Mouse (Mus musculus): ENCODE data around the gene Lrrc45. TPM values are rescaled to one million over a fixed set of nuclear protein-coding genes. Genes with fewer than 3 reads are reported as not detected.
"Not testable (repeated sequence)": the region's sequence is repeated elsewhere in the genome, so short reads cannot be mapped to it uniquely, and the experiment has no call there.

The Lrrc45 gene
- total and polyA plus RNA-seq, 3 experiments = 11.7 to 31.3 (median 20.3) TPM

DNA sequence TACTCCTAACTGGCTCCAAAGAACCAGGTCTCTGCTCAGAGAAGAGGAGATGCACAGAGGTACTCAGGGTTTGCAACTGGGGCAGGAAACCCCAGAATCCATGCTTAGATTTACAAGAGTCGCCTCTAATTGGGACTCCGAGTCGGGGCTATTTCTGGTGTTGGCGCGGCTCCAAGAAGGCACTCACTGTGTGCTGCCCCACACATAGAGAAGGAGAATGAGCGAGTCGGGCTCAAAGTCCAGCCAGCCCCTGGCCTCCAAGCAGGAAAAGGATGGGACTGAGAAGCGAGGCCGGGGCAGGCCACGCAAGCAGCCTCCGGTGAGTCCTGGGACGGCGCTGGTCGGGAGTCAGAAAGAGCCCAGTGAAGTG is 48.9 kb downstream of the Lrrc45 start, which contains the start of gene Hmga1b:
Hmga1b (plus strand) TSS at position 123 of the 370 bp plus-strand sequence.
- H3K4me1 ChIP-seq (ENCODE audit: control insufficient read depth in 1 of 2, insufficient read depth in 2 of 2); H3K27ac ChIP-seq (ENCODE audit: insufficient read depth, low read depth); dilution Hi-C loops (cut with MboI; ENCODE audit: extremely low pct_ligation_motif_present, extremely low pct_unique_long_range_greater_than_20kb, low sequenced_read_pairs); in situ Hi-C loops (cut with MboI; ENCODE audit: low pct_ligation_motif_present, low pct_unique_long_range_greater_than_20kb, low sequenced_read_pairs); DNase-seq (ENCODE audit: extremely low read depth); H3K4me2 ChIP-seq (ENCODE audit: insufficient read depth, low read depth, poor library complexity, severe bottlenecking); H3K9ac ChIP-seq (ENCODE audit: insufficient read depth, low read depth); H3K79me2 ChIP-seq (replicated peaks; ENCODE audit: control insufficient read depth, extremely low read depth, insufficient read depth, poor library complexity, severe bottlenecking); H3K4me3 ChIP-seq (replicated peaks in 1 of 3; ENCODE audit: low read depth in 2 of 3, low read length in 2 of 3, poor library complexity in 1 of 3); H3K36me3 ChIP-seq (replicated peaks in 1 of 2; ENCODE audit: control insufficient read depth in 1 of 2, insufficient read depth in 1 of 2, low read length in 1 of 2): not testable (repeated sequence)
- Histone ChIP-seq H3K9me3 (replicated peaks; ENCODE audit: low read length) (peaks cover 40% of the 10 kb centered on the region), H3K27me3 (replicated peaks) (peaks cover 20% of the 10 kb centered on the region)

DNA sequence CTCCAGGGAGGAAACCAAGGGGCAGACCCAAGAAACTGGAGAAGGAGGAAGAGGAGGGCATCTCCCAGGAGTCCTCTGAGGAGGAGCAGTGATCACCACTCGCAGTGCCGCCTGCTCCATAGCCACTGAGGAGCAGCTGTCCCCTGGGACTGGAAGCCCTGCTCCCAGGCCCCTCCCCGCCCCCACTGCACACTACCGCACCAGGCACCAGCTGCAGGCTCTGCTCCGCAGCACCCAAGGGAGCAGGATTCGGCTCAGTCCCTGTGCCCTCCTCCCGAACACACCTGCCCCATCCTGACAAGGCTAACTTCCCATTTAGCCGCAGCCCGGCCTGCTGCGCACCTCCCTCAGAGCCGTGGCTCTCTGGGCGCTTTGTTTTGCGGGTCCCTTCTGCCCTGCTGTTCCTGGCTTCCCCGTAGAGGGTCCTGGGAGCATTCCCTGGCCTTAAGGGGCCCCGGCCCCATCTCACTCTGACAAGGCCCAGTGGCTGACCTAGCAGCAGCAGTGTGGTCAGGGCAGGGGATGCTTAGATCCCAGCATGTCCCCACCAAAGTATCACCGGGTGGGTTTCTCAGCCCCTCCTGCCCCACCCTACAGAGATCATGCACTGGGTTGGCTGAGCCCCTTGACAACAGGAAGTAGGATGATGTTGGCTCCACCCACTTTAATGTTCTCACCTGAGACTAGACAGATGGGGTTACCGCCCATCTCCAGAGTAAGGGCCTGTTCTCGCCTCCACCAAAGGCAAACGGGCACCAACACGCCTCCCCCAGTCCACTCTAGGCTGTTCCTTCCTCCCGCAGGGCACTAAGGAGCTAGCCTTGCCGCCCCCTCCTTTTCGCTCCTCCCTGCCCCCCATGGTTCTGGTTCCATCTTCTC is 49.6 kb downstream of the Lrrc45 start:
- DNase-seq (ENCODE audit: extremely low read depth); H3K4me2 ChIP-seq (ENCODE audit: insufficient read depth, low read depth, poor library complexity, severe bottlenecking): not testable (repeated sequence)

DNA sequence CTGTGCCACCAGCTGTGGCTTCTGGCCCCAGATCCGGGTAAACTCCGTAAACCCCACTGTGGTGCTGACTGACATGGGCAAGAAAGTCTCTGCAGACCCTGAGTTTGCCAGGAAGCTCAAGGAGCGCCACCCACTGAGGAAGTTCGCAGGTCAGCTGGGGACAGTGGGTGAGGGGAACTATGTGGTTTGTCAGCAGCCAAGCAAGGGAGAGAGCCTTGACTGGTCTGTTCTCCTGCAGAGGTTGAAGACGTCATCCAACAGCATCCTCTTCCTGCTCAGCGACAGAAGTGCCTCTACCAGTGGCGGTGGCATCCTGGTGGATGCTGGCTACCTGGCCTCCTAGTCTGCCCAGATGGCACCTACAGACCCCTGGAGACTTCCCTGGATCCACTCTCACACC is 53.3 kb downstream of the Lrrc45 start:
- H3K27me3 ChIP-seq (replicated peaks) = peaks cover 25% of the 10 kb centered on the region
- dilution Hi-C loops (cut with MboI; ENCODE audit: extremely low pct_ligation_motif_present, extremely low pct_unique_long_range_greater_than_20kb, low sequenced_read_pairs); H3K9ac ChIP-seq (ENCODE audit: insufficient read depth, low read depth); H3K4me3 ChIP-seq (replicated peaks in 1 of 3; ENCODE audit: low read depth in 2 of 3, low read length in 2 of 3, poor library complexity in 1 of 3); H3K27ac ChIP-seq (ENCODE audit: insufficient read depth, low read depth); DNase-seq (ENCODE audit: extremely low read depth); H3K79me2 ChIP-seq (replicated peaks; ENCODE audit: control insufficient read depth, extremely low read depth, insufficient read depth, poor library complexity, severe bottlenecking); H3K4me2 ChIP-seq (ENCODE audit: insufficient read depth, low read depth, poor library complexity, severe bottlenecking); H3K9me3 ChIP-seq (replicated peaks; ENCODE audit: low read length); H3K4me1 ChIP-seq (ENCODE audit: control insufficient read depth in 1 of 2, insufficient read depth in 2 of 2); H3K36me3 ChIP-seq (replicated peaks in 1 of 2; ENCODE audit: control insufficient read depth in 1 of 2, insufficient read depth in 1 of 2, low read length in 1 of 2): not testable (repeated sequence)
- in situ Hi-C loops (cut with MboI; ENCODE audit: low pct_ligation_motif_present, low pct_unique_long_range_greater_than_20kb, low sequenced_read_pairs) = loop anchor here (5.0 kb wide), 1 partner anchor 40 kb away; the partner anchor contains the start of gene Dcxr

More for the DNA sequence above, 49.6 kb downstream of the Lrrc45 start:
- H3K9me3 ChIP-seq (replicated peaks; ENCODE audit: low read length) = peaks cover 33% of the 10 kb centered on the region
- H3K4me3 ChIP-seq (replicated peaks in 1 of 3; ENCODE audit: low read depth in 2 of 3, low read length in 2 of 3, poor library complexity in 1 of 3); H3K79me2 ChIP-seq (replicated peaks; ENCODE audit: control insufficient read depth, extremely low read depth, insufficient read depth, poor library complexity, severe bottlenecking); H3K4me1 ChIP-seq (ENCODE audit: control insufficient read depth in 1 of 2, insufficient read depth in 2 of 2); H3K36me3 ChIP-seq (replicated peaks in 1 of 2; ENCODE audit: control insufficient read depth in 1 of 2, insufficient read depth in 1 of 2, low read length in 1 of 2); dilution Hi-C loops (cut with MboI; ENCODE audit: extremely low pct_ligation_motif_present, extremely low pct_unique_long_range_greater_than_20kb, low sequenced_read_pairs); in situ Hi-C loops (cut with MboI; ENCODE audit: low pct_ligation_motif_present, low pct_unique_long_range_greater_than_20kb, low sequenced_read_pairs); H3K27ac ChIP-seq (ENCODE audit: insufficient read depth, low read depth); H3K9ac ChIP-seq (ENCODE audit: insufficient read depth, low read depth): not testable (repeated sequence)
- H3K27me3 ChIP-seq (replicated peaks) = peaks cover 25% of the 10 kb centered on the region

DNA sequence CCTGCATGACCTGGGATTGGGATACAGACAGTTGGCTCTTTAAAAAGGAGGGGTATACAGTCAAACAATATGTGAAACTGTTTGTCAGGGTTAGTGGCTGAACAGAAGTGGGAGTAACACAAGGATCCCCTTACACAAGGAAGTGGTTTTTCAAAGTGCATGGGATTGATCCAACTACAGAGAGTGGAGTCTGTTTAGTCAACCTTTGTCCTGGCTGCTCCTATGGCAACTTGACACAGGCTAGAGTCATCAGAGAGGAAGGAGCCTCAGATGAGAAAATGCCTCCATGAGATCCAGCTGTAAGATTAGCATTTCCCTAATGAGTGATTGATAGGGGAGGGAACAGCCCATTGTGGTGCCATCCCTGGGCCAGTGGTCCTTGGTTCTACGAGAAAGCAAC is 54.5 kb downstream of the Lrrc45 start:
- in situ Hi-C loops (cut with MboI; ENCODE audit: low pct_ligation_motif_present, low pct_unique_long_range_greater_than_20kb, low sequenced_read_pairs) = loop anchor here (5.0 kb wide), 1 partner anchor 41 kb away; the partner anchor contains the start of gene Dcxr
- Histone ChIP-seq H3K36me3 (replicated peaks in 1 of 2; ENCODE audit: control insufficient read depth in 1 of 2, insufficient read depth in 1 of 2, low read length in 1 of 2) (no peaks in the 10 kb centered on the region), H3K27ac (ENCODE audit: insufficient read depth, low read depth) (no peak overlapping the region), H3K9me3 (replicated peaks; ENCODE audit: low read length) (no peaks in the 10 kb centered on the region), H3K4me1 (ENCODE audit: control insufficient read depth in 1 of 2, insufficient read depth in 2 of 2) (peaks cover 3 to 5% of the 10 kb centered on the region in 2 experiments; a peak in 2 of 4 replicates), H3K4me2 (ENCODE audit: insufficient read depth, low read depth, poor library complexity, severe bottlenecking) (no peak overlapping the region), H3K9ac (ENCODE audit: insufficient read depth, low read depth) (no peak overlapping the region), H3K27me3 (replicated peaks) (peaks cover 21% of the 10 kb centered on the region), H3K79me2 (replicated peaks; ENCODE audit: control insufficient read depth, extremely low read depth, insufficient read depth, poor library complexity, severe bottlenecking) (no peaks in the 10 kb centered on the region), H3K4me3 (replicated peaks in 1 of 3; ENCODE audit: low read depth in 2 of 3, low read length in 2 of 3, poor library complexity in 1 of 3) (no peak overlapping the region)
- TF ChIP-seq PAX5 (IDR thresholded peaks at IDR 0.05; ENCODE audit: low read length) (no peak), TCF12 (IDR thresholded peaks at IDR 0.05; ENCODE audit: low read depth, low read length) (no peak), JUN (IDR thresholded peaks at IDR 0.05; ENCODE audit: insufficient read depth, low read depth, low read length) (no peak), TBP (conservative IDR thresholded peaks at IDR 0.05; ENCODE audit: low read depth, low read length) (no peak), EP300 (IDR thresholded peaks at IDR 0.05; ENCODE audit: low read length) (no peak), MYC (IDR thresholded peaks at IDR 0.05; ENCODE audit: low read depth, low read length) (no peak), MAZ (IDR thresholded peaks at IDR 0.05; ENCODE audit: low read depth, low read length) (no peak), MAFK (IDR thresholded peaks at IDR 0.05; ENCODE audit: insufficient replicate concordance, low read length) (no peak), RCOR1 (conservative IDR thresholded peaks at IDR 0.05; ENCODE audit: low read depth, low read length) (no peak), USF1 (IDR thresholded peaks at IDR 0.05; ENCODE audit: low read depth, low read length) (no peak), CHD1 (IDR thresholded peaks at IDR 0.05; ENCODE audit: low read depth, low read length) (no peak)
- no peak for DNase-seq (ENCODE audit: extremely low read depth)
- dilution Hi-C loops (cut with MboI; ENCODE audit: extremely low pct_ligation_motif_present, extremely low pct_unique_long_range_greater_than_20kb, low sequenced_read_pairs) = no loop called here
